Mouse (Mus musculus): ENCODE results near the gene Fkbp14. TPM values are rescaled to one million over a fixed set of nuclear protein-coding genes. Genes with fewer than 3 reads are reported as not detected.

The Fkbp14 gene
- polyA plus RNA-seq (2015; fragmentation: Nextera tagmentation; extraction: Ambion mirVana), result 4.1 and 4.3 TPM in 2 replicates

- H3K27ac ChIP-seq (ENCODE audit: low read length), result no peak within 1 kb of the TSS
These were observed at the start of gene Fkbp14 for GRCm38 (mm10) chr6:54597208-54597607. Gene Fkbp14 (minus strand): TSS chr6:54597308.

GRCm38 (mm10) chr6:54643181-54643580, 46.1 kb upstream of the Fkbp14 start:
- H3K36me3 ChIP-seq (ENCODE audit: control insufficient read depth, insufficient read depth), result no peaks in the 10 kb centered on the region
- H3K4me2 ChIP-seq (ENCODE audit: low read depth, low read length), result no peak overlapping the region
- no peaks in the 10 kb centered on the region for H3K27me3 ChIP-seq (ENCODE audit: control insufficient read depth, insufficient read depth, low read depth, low read length)
- 40% methylated on average over 4 of the region's 4 CpGs for WGBS (ENCODE audit: insufficient replicate concordance)
- no peaks in the 10 kb centered on the region for H3K9me3 ChIP-seq (replicated peaks; ENCODE audit: control insufficient read depth, low read length)
- no peak overlapping the region for H3K4me3 ChIP-seq (ENCODE audit: low read depth, low read length)
- no peak for ATAC-seq (ENCODE audit: low read depth)
- no peak overlapping the region for H3K9ac ChIP-seq (ENCODE audit: low read depth, low read length)
- no peaks in the 10 kb centered on the region for H3K4me1 ChIP-seq (ENCODE audit: control insufficient read depth, low read depth, low read length)
- H3K27ac ChIP-seq (ENCODE audit: low read length), result no peak overlapping the region

More at GRCm38 (mm10) chr6:54597208-54597607, at the start of gene Fkbp14:
- no peak within 1 kb of the TSS for H3K4me3 ChIP-seq (ENCODE audit: low read depth, low read length)
- no peak within 1 kb of the TSS for H3K4me2 ChIP-seq (ENCODE audit: low read depth, low read length)
- H3K9ac ChIP-seq (ENCODE audit: low read depth, low read length), result no peak within 1 kb of the TSS
- no peaks in the 10 kb centered on the region; the same call in 1 of the 2 replicates for H3K27me3 ChIP-seq (ENCODE audit: control insufficient read depth, insufficient read depth, low read depth, low read length)
- peaks cover 6% of the 10 kb centered on the region for H3K4me1 ChIP-seq (ENCODE audit: control insufficient read depth, low read depth, low read length)
- WGBS (ENCODE audit: insufficient replicate concordance), result 64% methylated on average over 4 of the region's 4 CpGs
- no peaks in the 10 kb centered on the region for H3K36me3 ChIP-seq (ENCODE audit: control insufficient read depth, insufficient read depth)
- H3K9me3 ChIP-seq (replicated peaks; ENCODE audit: control insufficient read depth, low read length), result no peaks in the 10 kb centered on the region
- ATAC-seq (ENCODE audit: low read depth), result no peak

GRCm38 (mm10) chr6:54641953-54642352, 44.8 kb upstream of the Fkbp14 start:
- no peak overlapping the region for H3K4me2 ChIP-seq (ENCODE audit: low read depth, low read length)
- H3K4me1 ChIP-seq (ENCODE audit: control insufficient read depth, low read depth, low read length), result no peaks in the 10 kb centered on the region
- H3K9ac ChIP-seq (ENCODE audit: low read depth, low read length), result no peak overlapping the region
- no peak overlapping the region for H3K27ac ChIP-seq (ENCODE audit: low read length)
- H3K9me3 ChIP-seq (replicated peaks; ENCODE audit: control insufficient read depth, low read length), result no peaks in the 10 kb centered on the region
- WGBS (ENCODE audit: insufficient replicate concordance), result 62% methylated on average over 2 of the region's 2 CpGs
- H3K4me3 ChIP-seq (ENCODE audit: low read depth, low read length), result no peak overlapping the region
- H3K36me3 ChIP-seq (ENCODE audit: control insufficient read depth, insufficient read depth), result no peaks in the 10 kb centered on the region
- no peak for ATAC-seq (ENCODE audit: low read depth)
- no peaks in the 10 kb centered on the region for H3K27me3 ChIP-seq (ENCODE audit: control insufficient read depth, insufficient read depth, low read depth, low read length)

GRCm38 (mm10) chr6:54639877-54640276, 42.8 kb upstream of the Fkbp14 start:
- 73% methylated on average over 3 of the region's 3 CpGs for WGBS (ENCODE audit: insufficient replicate concordance)
- Histone ChIP-seq H3K4me3 (ENCODE audit: low read depth, low read length) (no peak overlapping the region), H3K4me1 (ENCODE audit: control insufficient read depth, low read depth, low read length) (no peaks in the 10 kb centered on the region), H3K4me2 (ENCODE audit: low read depth, low read length) (no peak overlapping the region), H3K9me3 (replicated peaks; ENCODE audit: control insufficient read depth, low read length) (no peaks in the 10 kb centered on the region), H3K9ac (ENCODE audit: low read depth, low read length) (no peak overlapping the region), H3K36me3 (ENCODE audit: control insufficient read depth, insufficient read depth) (no peaks in the 10 kb centered on the region), H3K27me3 (ENCODE audit: control insufficient read depth, insufficient read depth, low read depth, low read length) (no peaks in the 10 kb centered on the region), H3K27ac (ENCODE audit: low read length) (no peak overlapping the region)
- no peak for ATAC-seq (ENCODE audit: low read depth)

GRCm38 (mm10) chr6:54631462-54631861, 34.4 kb upstream of the Fkbp14 start:
- no peak overlapping the region for H3K4me3 ChIP-seq (ENCODE audit: low read depth, low read length)
- no peaks in the 10 kb centered on the region for H3K27me3 ChIP-seq (ENCODE audit: control insufficient read depth, insufficient read depth, low read depth, low read length)
- no peak overlapping the region for H3K4me2 ChIP-seq (ENCODE audit: low read depth, low read length)
- no peaks in the 10 kb centered on the region for H3K4me1 ChIP-seq (ENCODE audit: control insufficient read depth, low read depth, low read length)
- no peak overlapping the region for H3K9ac ChIP-seq (ENCODE audit: low read depth, low read length)
- no peak for ATAC-seq (ENCODE audit: low read depth)
- WGBS (ENCODE audit: insufficient replicate concordance), result 49% methylated on average over 3 of the region's 3 CpGs
- no peak overlapping the region for H3K27ac ChIP-seq (ENCODE audit: low read length)
- no peaks in the 10 kb centered on the region for H3K9me3 ChIP-seq (replicated peaks; ENCODE audit: control insufficient read depth, low read length)
- H3K36me3 ChIP-seq (ENCODE audit: control insufficient read depth, insufficient read depth), result no peaks in the 10 kb centered on the region

GRCm38 (mm10) chr6:54629734-54630133, 32.6 kb upstream of the Fkbp14 start:
- H3K4me3 ChIP-seq (ENCODE audit: low read depth, low read length), result no peak overlapping the region
- ATAC-seq (ENCODE audit: low read depth), result no peak
- H3K9me3 ChIP-seq (replicated peaks; ENCODE audit: control insufficient read depth, low read length), result no peaks in the 10 kb centered on the region
- WGBS (ENCODE audit: insufficient replicate concordance), result 38% methylated on average over 7 of the region's 7 CpGs
- no peaks in the 10 kb centered on the region for H3K4me1 ChIP-seq (ENCODE audit: control insufficient read depth, low read depth, low read length)
- H3K4me2 ChIP-seq (ENCODE audit: low read depth, low read length), result no peak overlapping the region
- no peak overlapping the region for H3K27ac ChIP-seq (ENCODE audit: low read length)
- no peak overlapping the region for H3K9ac ChIP-seq (ENCODE audit: low read depth, low read length)
- no peaks in the 10 kb centered on the region for H3K36me3 ChIP-seq (ENCODE audit: control insufficient read depth, insufficient read depth)
- H3K27me3 ChIP-seq (ENCODE audit: control insufficient read depth, insufficient read depth, low read depth, low read length), result no peaks in the 10 kb centered on the region

GRCm38 (mm10) chr6:54628381-54628780, 31.3 kb upstream of the Fkbp14 start:
- Histone ChIP-seq H3K9ac (ENCODE audit: low read depth, low read length) (no peak overlapping the region), H3K36me3 (ENCODE audit: control insufficient read depth, insufficient read depth) (no peaks in the 10 kb centered on the region), H3K4me3 (ENCODE audit: low read depth, low read length) (no peak overlapping the region), H3K27me3 (ENCODE audit: control insufficient read depth, insufficient read depth, low read depth, low read length) (no peaks in the 10 kb centered on the region), H3K27ac (ENCODE audit: low read length) (no peak overlapping the region), H3K4me2 (ENCODE audit: low read depth, low read length) (no peak overlapping the region), H3K9me3 (replicated peaks; ENCODE audit: control insufficient read depth, low read length) (no peaks in the 10 kb centered on the region), H3K4me1 (ENCODE audit: control insufficient read depth, low read depth, low read length) (no peaks in the 10 kb centered on the region)
- no peak for ATAC-seq (ENCODE audit: low read depth)
- 73% methylated on average over 3 of the region's 3 CpGs for WGBS (ENCODE audit: insufficient replicate concordance)

GRCm38 (mm10) chr6:54620357-54620756, 23.2 kb upstream of the Fkbp14 start:
- no peaks in the 10 kb centered on the region for H3K36me3 ChIP-seq (ENCODE audit: control insufficient read depth, insufficient read depth)
- no peaks in the 10 kb centered on the region for H3K4me1 ChIP-seq (ENCODE audit: control insufficient read depth, low read depth, low read length)
- no peak overlapping the region for H3K27ac ChIP-seq (ENCODE audit: low read length)
- H3K9ac ChIP-seq (ENCODE audit: low read depth, low read length), result no peak overlapping the region
- no peak overlapping the region for H3K4me2 ChIP-seq (ENCODE audit: low read depth, low read length)
- no peaks in the 10 kb centered on the region for H3K9me3 ChIP-seq (replicated peaks; ENCODE audit: control insufficient read depth, low read length)
- H3K4me3 ChIP-seq (ENCODE audit: low read depth, low read length), result no peak overlapping the region
- ATAC-seq (ENCODE audit: low read depth), result no peak
- H3K27me3 ChIP-seq (ENCODE audit: control insufficient read depth, insufficient read depth, low read depth, low read length), result no peaks in the 10 kb centered on the region
- 57% methylated on average over 4 of the region's 4 CpGs for WGBS (ENCODE audit: insufficient replicate concordance)

- H3K27me3 ChIP-seq (ENCODE audit: control insufficient read depth, insufficient read depth, low read depth, low read length), result no peaks in the 10 kb centered on the region
- H3K4me3 ChIP-seq (ENCODE audit: low read depth, low read length), result no peak overlapping the region
- H3K4me2 ChIP-seq (ENCODE audit: low read depth, low read length), result no peak overlapping the region
- no peak for ATAC-seq (ENCODE audit: low read depth)
- no peaks in the 10 kb centered on the region for H3K36me3 ChIP-seq (ENCODE audit: control insufficient read depth, insufficient read depth)
- no peak overlapping the region for H3K9ac ChIP-seq (ENCODE audit: low read depth, low read length)
- H3K4me1 ChIP-seq (ENCODE audit: control insufficient read depth, low read depth, low read length), result no peaks in the 10 kb centered on the region
- WGBS (ENCODE audit: insufficient replicate concordance), result 76% methylated on average over 7 of the region's 7 CpGs
- no peaks in the 10 kb centered on the region for H3K9me3 ChIP-seq (replicated peaks; ENCODE audit: control insufficient read depth, low read length)
- H3K27ac ChIP-seq (ENCODE audit: low read length), result no peak overlapping the region
These were observed 22.4 kb upstream of the Fkbp14 start for GRCm38 (mm10) chr6:54619530-54619929.
